Mouse (Mus musculus) activated CD4-positive, CD25-positive, alpha-beta regulatory T cell, adult 9 weeks (primary cell): Measurements from ENCODE around the gene Gm3072. TPM values are rescaled to one million over a fixed set of nuclear protein-coding genes. Genes with fewer than 3 reads are reported as not detected.

Experiments
- polyA plus RNA-seq: library from polyadenylated mRNA; unstranded; fragments of 100-300 nt; shearing (Covaris generic); gene quantifications from one replicate; pipeline ENCODE4 v1.2.1, GENCODE M21; 2017

The Gm3072 gene
- polyA plus RNA-seq, result not detected

GRCm38 (mm10) chr14:41624512-41624911, at the start of gene Gm3072:
Gene Gm3072 (minus strand): TSS chr14:41624612.

GRCm38 (mm10) chr14:41646387-41646786, 22.0 kb upstream of the Gm3072 start, which contains the start of gene Gm3676:
Gene Gm3676 (minus strand): TSS chr14:41646487.

GRCm38 (mm10) chr14:41572911-41573310, 51.5 kb downstream of the Gm3072 start, which contains the start of gene 1700049E17Rik2:
Gene 1700049E17Rik2 (plus strand): TSS chr14:41573211.

Other genes with a start within 250 kb of the Gm3072 start
- gene Gm7945, start 238.2 kb downstream of the Gm3072 start, polyA plus RNA-seq, result not detected
- not detected for gene Gm6482, start 216.3 kb downstream of the Gm3072 start, polyA plus RNA-seq
- gene Gm7954, start 171.1 kb downstream of the Gm3072 start, polyA plus RNA-seq, result not detected
- not detected for gene Gm3486, start 135.1 kb downstream of the Gm3072 start, polyA plus RNA-seq
- not detected for gene Gm7970, start 69.0 kb downstream of the Gm3072 start, polyA plus RNA-seq
- not detected for gene 1700049E17Rik2, start 51.4 kb downstream of the Gm3072 start, polyA plus RNA-seq
- gene Gm3676, start 21.9 kb upstream of the Gm3072 start, polyA plus RNA-seq, result not detected
- not detected for gene Gm8068, start 77.3 kb upstream of the Gm3072 start, polyA plus RNA-seq
- not detected for gene Gm7929, start 126.0 kb upstream of the Gm3072 start, polyA plus RNA-seq
- not detected for gene Gm47189, start 147.8 kb upstream of the Gm3072 start, polyA plus RNA-seq